Mouse (Mus musculus) thymus, postnatal 4 days (tissue): ENCODE results near the gene Mrpl42.

Experiments used
- DNase-seq: peaks from one replicate; pipeline ENCODE4 v3.0.0; 2021

Gene Mrpl42

DNA sequence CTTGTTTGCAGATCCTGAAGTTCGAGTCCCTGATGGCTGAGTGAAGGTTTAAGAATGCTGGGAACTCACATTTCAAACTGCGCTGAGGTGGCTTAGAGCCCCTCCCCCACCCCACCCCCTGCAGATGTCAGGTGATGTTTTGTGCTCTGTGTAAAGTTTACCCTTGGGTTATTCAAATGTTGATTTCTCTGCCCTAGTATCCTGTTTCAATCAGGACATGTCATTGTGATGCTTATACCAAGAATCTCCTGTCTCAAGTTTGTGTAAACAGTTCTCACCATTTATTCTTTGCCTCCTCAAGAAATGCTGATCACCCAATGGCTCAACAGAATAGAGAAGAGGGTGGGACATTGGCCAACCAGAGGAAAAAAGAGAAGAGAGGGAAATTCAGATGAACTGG lies 45.6 kb downstream of the Mrpl42 start:
- DNase-seq, result no peak

DNA sequence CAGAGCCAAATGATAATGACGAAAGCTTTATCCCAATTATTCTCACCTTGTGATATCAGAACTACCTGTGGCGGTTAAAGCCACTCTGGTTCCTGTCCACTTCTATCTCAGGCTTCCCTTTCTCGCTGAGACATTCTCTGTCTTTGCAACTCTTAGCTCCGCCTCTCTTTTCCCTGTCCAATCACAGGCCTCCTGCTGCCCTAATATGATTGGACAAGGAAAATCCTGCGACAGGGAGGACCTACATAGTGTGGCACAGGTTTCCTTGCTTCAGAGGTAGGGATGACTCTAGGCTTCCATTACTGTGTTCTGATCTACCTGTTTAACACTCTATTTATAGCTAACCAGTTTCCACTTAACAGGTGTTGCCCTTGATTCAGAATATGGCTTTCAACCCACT lies 48.5 kb downstream of the Mrpl42 start:
- no peak for DNase-seq

- DNase-seq, result no peak
Observed at GRCm38 (mm10) chr10:95449033-95449432, 52.7 kb downstream of the Mrpl42 start.

GRCm38 (mm10) chr10:95447954-95448353 lies 53.8 kb downstream of the Mrpl42 start:
- no peak for DNase-seq

- DNase-seq, result no peak
Observed at GRCm38 (mm10) chr10:95445104-95446056, 56.4 kb downstream of the Mrpl42 start.

GRCm38 (mm10) chr10:95442334-95442733 lies 59.4 kb downstream of the Mrpl42 start:
- DNase-seq, result no peak

GRCm38 (mm10) chr10:95440566-95440965 lies 61.2 kb downstream of the Mrpl42 start:
- no peak for DNase-seq

GRCm38 (mm10) chr10:95439718-95440339 lies 61.9 kb downstream of the Mrpl42 start:
- no peak for DNase-seq

DNA sequence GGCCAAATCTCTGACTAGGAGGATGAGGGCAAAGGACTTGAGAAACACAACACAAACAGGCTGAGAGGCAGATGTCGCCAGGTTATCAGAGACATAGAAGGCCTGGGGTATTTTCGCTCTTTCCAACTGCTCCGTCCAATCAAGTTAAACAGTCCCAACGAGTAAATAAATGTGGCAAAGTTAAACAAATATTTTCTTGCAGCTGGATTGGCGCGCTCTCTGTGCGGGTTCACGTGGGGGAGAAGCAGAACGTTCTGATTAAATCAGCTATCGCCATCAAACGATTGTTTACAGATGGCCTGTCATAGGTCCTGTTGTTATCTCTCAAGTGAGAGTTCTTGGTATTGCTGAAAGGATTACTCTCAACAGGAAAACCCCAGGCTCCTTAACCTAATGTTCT lies 62.8 kb downstream of the Mrpl42 start:
- DNase-seq, result no peak
